Mouse (Mus musculus): Measurements from ENCODE around the gene Ccpg1. TPM values are rescaled to one million over a fixed set of nuclear protein-coding genes. Genes with fewer than 3 reads are reported as not detected.

Gene Ccpg1
- 100 to 1,000 TPM in 1 of 4 experiments, 10 to 100 TPM in 3; 88.1 to 113 (median 97.9) TPM for total RNA-seq (2022)

DNA sequence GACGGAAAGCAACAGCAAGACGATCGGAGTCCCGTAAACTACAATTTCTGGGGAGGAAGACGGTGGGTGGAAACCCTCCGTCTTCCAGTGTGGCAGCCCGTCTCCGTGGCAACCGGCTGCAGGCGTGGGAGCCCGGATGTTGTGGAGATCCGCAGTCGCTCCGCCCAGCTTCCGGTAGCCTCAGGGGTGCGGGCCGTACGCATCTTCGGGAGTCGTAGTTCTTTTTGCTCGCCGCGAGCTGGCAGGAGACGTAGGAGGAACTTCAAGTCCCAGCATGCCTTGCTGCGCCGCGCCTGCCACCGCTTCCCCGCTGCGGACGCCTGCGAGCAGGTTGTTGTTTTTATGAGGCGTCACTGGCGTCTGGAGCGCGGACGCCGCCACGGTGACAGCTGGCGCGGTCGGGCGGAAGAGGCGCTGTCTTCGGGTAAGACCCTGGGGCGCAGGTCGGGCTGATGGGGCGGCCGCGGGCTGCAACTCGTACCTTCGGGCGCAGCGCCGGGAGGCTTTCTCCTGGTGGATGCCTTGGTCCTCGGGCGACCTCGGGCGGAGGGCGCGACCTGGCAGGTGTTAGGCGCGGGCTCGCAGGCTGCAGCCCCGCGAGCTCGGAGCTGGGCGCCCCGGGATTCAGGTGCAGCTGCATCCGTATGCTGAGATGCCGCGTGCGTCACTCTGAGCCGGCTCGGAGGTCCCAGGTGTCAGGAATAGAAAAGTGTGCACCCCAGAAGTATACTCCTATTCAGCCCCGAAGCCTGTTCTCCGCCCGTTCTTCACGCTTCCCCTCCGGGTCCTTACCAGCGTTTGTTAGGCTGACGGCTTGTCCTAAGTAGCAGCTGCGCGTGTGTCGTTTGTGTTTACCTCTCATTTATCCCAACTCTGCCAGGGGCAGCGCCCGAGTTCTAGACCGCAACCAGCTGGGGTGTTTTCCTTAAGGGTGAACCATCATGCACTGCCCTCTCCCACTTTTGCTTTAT lies at the start of gene Ccpg1, which contains the start of gene Ccpg1os:
Gene Ccpg1 (plus strand): TSS at position 180 of the 971 bp plus-strand sequence.
Gene Ccpg1os (minus strand): TSS at position 133 of the 971 bp plus-strand sequence.
- peak; percentile 95 for DNase-seq (ENCODE audit: low spot score)

DNA sequence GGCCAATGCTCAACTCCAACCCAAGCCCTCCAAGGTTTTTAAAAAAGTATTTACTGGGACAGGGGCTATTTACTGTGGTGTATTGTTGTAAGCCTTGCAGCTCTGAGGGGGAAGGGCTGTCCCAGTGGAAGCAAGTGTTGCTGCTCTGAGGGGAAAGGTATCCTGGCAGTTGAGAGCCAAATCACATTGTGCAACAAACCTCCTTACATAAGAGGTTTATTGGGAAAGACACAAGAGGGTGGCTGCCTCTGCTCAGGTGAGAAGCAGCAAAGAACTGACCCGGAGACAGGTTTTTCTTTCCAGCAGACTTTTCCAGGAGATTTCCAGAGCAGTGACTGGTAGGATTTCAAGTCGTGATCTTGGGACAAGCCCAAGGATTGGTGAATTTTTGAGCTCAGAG lies 48.9 kb upstream of the Ccpg1 start:
- DNase-seq (ENCODE audit: low spot score), result no peak

DNA sequence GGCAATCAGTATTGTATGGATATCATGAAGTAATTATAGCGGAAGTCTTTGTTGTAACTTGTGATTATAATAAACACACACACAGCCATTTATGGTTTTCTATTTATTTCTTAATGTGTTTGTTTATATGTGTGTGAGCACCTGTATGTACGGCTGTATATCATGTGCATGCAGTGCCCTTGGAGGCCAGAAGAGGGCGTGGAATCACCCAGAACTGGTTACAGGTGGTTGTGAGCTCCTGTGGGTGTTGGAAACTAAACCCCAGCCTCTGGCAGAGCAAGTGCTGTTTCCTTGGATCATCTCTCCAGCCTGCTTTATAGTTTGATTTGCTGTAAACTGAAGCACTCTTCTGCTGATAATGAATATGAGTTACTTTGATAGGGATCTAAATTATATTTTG lies 41.8 kb upstream of the Ccpg1 start:
- DNase-seq (ENCODE audit: low spot score), result no peak

DNA sequence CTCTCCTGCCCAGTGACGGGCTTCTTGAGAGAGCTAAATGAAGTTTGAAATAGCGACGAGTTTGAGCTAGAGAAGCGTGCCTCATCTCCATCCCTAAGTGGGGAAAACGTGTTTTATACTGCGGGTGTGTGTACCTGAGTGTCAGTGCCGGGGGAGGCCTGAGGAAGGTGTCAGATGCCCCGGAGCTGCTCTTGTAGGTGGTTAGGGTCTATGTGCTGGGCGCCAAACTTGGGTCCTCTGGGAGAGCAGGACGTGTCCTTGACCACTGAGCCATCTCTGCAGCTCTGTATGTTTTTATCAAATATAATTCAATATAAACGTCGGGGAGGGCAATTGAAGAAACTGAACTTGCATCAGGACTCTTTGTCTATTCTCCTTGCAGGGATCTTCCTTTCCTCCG lies 40.9 kb upstream of the Ccpg1 start:
- no peak for DNase-seq (ENCODE audit: low spot score)

DNA sequence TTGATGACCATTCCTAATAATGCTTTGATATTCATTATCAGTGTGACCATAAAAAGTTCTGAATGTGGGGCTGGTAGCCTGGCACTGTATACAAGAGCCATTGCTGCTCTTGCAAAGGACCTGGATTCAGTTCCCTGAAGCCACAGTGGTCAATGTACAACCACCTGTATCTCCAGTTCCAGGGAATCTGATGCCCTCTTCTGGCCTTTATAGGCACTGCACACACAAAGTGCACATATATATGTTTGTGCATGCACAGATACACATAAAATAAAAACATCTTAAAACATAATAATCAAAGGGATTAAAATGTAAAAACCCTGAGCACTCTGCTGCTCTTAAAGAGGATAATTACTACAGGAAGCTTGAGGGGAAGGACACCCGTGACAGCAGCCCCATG lies 38.2 kb upstream of the Ccpg1 start:
- no peak for DNase-seq (ENCODE audit: low spot score)

DNA sequence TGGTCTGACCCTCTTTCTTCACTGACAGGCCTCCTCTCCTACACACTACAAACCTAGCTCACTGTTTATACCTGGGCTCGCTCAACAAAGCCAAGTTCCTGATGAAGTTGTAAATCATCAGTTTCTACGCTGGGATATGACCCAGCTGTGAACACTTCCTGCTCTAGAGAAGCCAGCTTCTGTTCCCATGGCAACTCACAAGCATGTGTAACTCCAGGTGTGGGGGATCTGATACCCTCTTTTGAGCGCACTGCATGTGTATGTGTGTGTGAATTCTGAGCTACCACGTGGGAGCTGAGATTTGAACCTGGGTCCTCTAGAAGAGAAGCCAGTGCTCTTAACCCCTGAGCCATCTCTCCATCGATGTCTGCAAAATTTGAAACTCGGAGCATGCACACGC lies 35.7 kb upstream of the Ccpg1 start:
- no peak for DNase-seq (ENCODE audit: low spot score)

DNA sequence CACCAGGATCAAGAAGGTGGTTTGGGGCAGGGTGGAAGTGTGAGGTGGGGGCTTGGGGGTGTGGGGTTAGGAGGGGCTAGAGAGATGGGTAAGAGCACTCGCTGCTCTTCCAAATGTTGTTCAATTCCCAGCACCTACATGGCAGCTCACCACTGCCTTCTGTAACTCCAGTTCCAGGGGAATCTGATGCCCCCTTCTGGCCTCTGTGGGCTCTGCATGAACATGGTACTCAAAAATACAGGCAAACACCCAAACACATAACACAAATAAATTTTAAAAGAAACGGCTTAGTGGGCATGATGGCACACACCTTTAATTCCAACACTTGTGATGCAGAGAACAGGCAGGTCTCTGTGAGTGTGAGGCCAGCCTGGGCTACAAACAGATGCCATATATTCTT lies 30.5 kb upstream of the Ccpg1 start:
- DNase-seq (ENCODE audit: low spot score), result no peak

DNA sequence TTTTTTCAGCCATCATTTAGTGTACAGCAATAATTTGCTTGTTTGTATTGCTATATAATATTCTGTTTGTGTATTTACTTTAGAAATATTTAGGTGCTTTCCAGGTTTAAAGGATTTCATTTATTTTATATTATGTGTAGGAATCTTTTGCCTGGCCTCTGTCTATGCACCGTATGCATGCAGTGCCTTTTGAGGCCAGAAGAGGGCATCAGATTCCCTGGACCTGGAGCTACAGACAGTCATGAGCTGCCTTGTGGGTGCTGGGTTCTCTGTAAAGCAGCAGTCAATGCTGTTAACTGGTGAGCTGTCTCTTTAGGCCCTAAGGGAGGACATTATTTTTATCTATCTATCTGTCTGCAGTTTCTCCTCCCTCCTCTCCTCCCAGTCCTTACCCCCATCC lies 29.7 kb upstream of the Ccpg1 start:
- no peak for DNase-seq (ENCODE audit: low spot score)

DNA sequence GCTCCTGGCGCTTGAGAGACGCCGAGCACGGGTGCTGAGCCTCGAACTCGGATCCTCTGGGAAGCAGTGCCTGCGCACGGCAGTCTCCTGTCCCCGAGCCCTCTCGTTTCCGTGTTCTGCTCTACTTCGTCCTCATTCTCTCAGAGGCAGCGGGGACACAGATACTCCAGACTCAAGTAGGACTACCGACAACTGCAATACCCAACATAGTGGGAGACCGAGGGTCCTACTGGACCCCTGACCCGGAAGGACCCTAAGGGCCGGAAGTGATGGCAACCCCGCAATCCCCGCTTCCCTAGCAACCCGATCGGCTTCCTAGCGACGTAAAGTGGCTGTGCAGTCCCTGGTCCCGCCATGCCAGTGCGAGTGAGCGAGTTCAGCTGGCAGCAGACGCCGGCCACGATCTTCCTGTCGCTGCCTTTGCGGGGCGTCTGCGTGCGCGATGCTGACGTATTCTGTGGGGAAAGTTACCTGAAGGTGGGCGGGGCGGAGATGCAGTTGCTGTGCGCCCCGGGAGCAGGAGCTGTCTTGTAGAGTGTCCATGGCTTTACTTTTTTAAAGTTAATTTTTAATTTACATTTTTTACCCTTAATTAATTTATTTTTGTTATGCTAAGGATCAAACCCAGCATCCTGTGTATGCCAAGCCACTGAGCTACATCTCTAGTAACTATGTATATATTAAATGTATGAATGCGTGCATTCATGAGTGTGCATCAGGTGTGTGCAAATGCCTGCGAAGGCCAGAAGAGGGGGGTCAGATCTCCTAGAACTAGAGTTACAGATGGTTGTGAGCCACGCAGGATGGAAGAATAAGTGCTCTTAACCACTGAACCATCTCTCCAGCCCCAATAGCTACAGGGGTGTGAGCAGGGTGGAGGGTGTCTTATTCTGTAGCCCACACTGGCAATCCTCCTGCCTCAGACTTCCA lies 26.4 kb upstream of the Ccpg1 start, which contains the start of the genes Dyx1c1 and Gm44503:
Gene Dyx1c1 (plus strand): TSS at position 265 of the 930 bp plus-strand sequence.
Gene Gm44503 (plus strand): TSS at position 332 of the 930 bp plus-strand sequence.
- DNase-seq (ENCODE audit: low spot score), result peak; percentile 45

DNA sequence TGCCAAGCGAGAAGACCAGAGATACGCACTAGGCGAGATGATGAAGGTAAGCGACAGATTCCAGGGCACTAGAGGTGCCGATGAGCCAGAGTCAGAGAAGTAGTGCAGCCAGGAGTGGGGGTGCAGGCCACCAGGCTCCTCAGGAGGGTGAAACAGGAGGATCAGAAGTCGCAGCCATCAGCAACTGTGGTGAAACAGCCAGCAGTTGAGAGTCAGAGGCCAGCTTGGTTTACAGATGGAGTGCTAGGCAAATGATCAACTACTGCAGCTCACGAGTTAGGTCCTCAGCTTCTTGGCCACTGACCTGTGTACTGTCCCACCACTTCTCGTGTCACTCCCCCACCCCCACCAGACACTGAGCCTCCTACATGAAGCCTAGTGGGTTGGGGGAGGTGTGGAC lies 23.9 kb upstream of the Ccpg1 start:
- no peak for DNase-seq (ENCODE audit: low spot score)

DNA sequence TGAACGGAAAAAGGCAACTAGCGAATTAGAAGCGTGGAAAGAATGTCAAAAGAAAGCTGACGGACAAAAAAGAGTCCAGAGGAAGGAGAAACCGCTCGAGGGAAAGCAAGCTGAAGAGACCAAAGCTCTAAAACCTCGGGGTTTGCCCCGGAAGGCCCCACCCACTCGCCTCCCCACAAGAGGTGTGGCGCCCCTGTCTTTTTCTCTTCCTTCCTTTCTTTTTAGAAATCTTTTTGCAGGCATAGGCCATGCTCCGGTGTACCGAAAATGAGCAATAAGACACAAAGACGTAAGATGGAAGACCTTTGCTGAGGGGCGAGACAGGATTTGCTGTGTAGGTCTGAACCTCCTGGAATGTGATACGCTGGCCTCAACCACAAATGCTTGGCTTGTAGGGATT lies 23.3 kb upstream of the Ccpg1 start:
- DNase-seq (ENCODE audit: low spot score), result no peak

DNA sequence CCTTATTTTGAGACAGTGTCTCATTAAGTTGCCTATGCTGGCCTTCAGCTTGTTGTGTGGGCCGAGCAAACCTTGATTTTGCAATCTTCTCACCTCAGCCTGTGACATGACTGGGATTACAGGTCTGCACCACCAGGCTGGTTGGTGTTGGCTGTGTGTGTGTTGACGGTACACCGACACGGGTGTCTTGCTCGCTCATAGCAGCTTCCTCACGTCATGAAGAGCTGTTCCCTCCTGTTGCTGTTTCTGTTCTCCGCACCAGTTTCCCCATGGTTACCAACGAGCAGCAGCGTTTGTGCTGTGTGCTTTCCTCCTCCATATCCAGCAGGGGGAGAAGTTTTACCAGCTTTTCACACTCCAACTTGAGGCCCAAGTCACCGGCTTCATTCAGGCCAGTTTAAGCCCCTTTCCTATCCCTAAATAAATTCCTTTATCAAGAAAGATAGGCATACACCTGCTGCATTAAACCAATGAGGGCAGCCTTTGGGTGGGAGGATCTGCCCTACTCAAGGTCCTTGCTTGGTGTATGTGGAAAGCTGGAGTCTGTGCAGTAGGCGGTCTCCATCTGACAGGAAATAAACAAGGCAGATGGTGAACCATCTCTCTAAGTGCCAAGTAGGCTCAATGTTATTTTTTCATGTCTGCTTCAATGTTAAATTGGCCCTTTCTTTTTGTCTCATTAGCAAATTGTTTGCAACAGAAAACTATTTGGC lies 16.7 kb upstream of the Ccpg1 start:
- DNase-seq (ENCODE audit: low spot score), result peak; percentile 41

DNA sequence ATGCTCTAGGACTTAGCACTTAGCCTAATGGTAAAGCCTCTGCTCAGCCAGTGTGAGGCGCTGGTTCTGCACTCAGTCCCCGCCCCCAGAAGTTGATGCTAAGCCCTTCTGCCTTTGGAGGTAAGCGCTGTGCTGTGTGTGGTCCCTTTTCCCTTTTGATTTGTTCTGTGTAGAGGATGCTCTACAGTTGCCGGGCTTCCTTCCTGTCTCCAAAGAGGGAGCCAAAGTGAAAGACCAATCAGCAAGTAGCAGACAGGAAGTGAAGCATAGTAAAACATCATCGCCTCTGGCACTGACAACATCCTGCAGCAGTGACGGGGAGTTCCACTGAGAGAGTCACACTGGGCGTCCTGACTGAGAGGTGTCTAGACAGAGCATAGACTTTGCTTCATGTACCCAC lies 15.4 kb upstream of the Ccpg1 start:
- DNase-seq (ENCODE audit: low spot score), result peak; percentile 44

DNA sequence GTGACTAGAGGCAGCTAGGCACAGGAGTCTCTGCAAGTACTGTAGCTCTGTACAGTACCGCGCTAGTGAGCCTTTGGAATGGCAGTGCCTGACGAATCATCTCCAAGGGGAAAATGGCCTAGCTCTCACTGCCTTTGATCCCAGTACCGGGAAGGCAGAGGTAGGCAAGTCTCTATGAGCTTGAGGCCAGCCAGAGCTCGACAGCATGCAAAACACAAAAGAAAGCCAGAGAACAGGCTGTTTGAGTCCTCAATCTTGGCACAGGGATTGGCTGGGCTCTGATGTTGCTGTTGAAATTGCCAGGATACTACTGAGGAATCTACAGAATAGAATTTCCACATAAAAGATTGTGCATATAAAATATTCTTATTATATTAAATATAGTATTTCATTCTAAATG lies 12.8 kb upstream of the Ccpg1 start:
- DNase-seq (ENCODE audit: low spot score), result no peak

DNA sequence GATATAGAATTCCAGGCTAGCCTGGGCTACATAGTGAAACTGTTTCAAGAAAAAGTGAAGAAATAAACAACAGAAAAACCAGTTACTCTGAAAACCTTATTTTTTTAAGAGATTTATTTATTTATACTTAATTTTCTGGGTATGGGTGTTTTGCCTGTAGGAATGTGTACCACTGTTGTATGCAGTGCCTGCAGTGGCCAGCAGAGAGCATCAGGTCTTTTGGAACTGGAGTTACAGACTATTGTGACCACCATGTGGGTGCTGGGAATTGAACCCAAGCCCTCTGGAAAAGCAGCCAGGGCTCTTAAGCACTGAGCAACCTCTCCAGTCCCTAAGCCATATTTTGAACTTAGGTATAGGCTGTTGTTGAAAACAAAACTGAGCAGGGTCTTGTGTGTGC lies 12.2 kb upstream of the Ccpg1 start:
- DNase-seq (ENCODE audit: low spot score), result no peak

DNA sequence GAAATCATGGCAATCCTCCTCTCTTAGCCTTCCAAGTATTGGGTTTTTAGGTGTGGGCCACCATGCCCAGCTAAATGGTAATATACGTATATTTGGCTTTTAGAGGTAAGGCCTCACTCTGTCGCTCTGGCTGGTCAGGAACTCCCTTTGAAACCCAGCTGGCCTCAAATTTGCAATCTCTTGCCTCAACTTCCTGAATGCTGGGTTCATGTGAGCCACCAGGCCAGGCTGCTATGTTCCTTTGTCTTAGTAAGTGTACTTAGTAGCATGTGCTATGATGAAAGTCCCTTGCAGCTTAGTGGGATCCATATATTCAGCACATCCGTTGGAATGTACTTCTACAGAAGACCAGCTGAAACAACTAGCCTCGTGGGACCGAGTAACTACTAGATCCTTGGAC lies 10.5 kb upstream of the Ccpg1 start:
- no peak for DNase-seq (ENCODE audit: low spot score)

DNA sequence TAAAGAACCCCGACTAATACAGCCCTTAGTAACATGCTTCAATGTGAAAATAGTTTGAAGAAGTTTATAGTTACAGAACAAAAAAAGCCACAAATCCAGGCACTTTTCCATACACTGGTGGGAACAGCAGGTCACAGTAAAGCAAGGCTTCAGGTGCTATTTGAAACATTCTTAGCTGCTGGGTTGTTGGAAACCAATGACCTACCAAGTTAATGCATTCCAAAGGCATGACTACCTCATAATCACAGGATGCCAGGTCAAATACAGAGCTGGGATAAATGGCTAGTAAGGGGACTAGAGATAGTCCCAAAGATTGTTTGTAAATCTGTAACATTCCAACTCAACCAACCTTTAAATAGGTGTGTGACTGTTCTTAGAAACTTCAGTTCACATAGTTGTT lies 10.0 kb upstream of the Ccpg1 start:
- no peak for DNase-seq (ENCODE audit: low spot score)

DNA sequence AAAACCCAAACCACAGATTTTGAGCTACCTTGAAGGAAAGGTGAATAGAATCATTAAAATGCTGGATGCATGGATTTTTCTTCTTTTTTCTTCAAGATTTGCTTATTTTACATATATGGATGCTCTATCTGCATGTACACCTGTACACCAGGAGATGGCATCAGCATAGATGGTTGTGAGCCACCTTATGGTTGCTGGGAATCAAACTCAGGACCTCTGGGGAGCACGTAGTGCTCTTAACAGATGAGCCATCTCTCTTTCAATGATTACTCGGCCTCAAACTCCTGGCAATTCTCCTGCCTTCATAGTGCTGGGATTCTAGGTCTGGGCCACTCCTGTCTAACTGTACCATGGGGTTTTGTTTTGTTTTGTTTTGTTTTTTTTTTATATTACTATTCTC lies 2.2 kb upstream of the Ccpg1 start:
- no peak for DNase-seq (ENCODE audit: low spot score)

DNA sequence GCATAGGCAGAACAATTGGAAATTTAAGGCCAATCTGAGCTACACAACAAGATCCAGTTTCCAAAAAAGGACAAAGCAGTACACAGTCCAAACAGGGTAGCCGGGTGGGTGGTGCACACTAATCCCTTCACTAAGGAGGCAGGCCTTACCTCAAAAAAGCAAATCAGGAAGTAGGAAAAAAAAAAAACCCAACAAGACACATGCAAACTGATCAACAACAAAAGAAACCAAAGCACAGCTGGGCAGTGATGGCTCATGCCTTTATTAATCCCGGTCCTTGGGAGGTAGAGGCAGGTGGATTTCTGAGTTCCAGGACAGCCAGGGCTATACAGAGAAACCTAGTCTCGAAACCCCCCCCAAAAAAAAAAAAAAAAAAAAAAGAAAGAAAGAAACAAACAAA lies 2.5 kb downstream of the Ccpg1 start:
- no peak for DNase-seq (ENCODE audit: low spot score)

DNA sequence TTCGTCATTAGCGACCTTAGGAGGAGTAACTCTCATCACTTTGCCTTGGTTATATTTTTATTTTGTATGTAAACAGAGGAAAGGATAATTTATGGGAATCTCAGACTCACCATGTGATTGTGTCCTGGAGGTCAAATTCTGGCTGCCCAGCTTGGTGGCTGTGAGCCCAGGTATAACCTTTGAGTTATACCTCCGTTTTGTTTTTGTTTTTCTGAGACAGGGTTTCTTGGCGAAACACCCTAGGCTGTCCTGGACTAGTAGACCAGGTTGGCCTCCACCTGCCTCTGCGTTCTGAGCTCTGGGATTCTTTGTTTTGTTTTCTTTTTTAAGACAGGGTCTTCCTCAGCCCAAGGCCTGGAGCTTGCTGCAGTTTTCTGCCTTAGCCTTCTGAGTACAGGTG lies 3.5 kb downstream of the Ccpg1 start:
- DNase-seq (ENCODE audit: low spot score), result no peak

DNA sequence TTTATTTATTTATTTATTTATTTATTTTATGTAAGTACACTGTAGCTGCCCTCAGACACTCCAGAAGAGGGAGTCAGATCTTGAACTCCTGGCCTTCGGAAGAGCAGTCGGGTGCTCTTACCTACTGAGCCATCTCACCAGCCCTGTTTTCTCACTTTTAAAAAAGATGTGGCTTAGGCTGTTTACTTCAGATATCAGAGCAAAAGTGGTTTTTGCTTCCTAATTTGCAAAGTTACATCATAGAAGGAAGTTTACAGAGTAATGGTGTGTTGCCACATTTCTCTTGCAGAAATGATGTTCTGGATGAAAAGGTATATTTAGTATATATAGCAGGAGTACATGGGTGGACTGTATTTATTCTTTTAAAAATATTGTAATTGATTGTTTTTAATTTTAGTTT lies 6.2 kb downstream of the Ccpg1 start:
- DNase-seq (ENCODE audit: low spot score), result no peak

DNA sequence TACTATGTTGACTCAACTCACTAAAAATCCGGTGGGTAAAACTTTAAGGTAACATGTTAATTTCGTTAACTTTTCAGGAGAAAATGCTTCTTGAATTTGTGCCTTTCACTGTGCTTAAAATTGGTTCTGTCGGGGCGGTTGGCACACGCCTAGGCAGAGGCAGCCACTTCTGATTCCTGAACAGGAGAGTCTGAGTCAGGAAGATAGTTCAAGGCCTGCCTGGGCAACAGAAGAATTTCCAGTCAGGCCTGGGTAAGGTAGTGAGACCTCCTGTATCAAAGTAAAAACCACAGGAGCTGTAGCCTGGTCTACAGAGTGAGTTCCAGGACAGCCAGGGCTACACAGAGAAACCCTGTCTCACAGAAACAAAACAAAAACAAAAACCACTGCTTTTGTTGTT lies 7.3 kb downstream of the Ccpg1 start:
- no peak for DNase-seq (ENCODE audit: low spot score)

All from heart, adult 8-10 months (tissue).